Mouse (Mus musculus) embryonic fibroblast, embryonic 13.5 days (primary cell): ENCODE measurements around the gene Akap8.

Source experiments
- CTCF ChIP-seq: IDR thresholded peaks from 2 replicates; pipeline ENCODE4 v1.5.1; 2011; ENCODE audit warnings: mild to moderate bottlenecking, control low read depth, low read length, moderate library complexity, borderline replicate concordance; ENCODE audit not compliant: insufficient read depth
- POLR2A ChIP-seq: IDR thresholded peaks from 2 replicates; pipeline ENCODE4 v1.6.1; 2011; ENCODE audit warnings: low read depth, mild to moderate bottlenecking, control low read depth, low read length, moderate library complexity

GRCm38 (mm10) chr17:32341102-32341501 lies 20.1 kb upstream of the Akap8 start:
- TF ChIP-seq CTCF (no peak), POLR2A (no peak)
